Mouse (Mus musculus) left cerebral cortex, postnatal 25 days (tissue): ENCODE results near the gene Rnf19b. TPM values are rescaled to one million over a fixed set of nuclear protein-coding genes. Genes with fewer than 3 reads are reported as not detected.

Experiments
- DNase-seq, 2 experiments: peaks; one replicate each; pipeline ENCODE4 v3.0.0; 2022; ENCODE audit warnings: low spot score in 2 of 2, mixed read lengths in 1 of 2
- intact Hi-C: fragments of 180-260 bp; cut with DNase I; formaldehyde crosslinking; loops from one replicate; pipeline ENCODE4 v1.15.1; 2025
- total RNA-seq, 2 experiments: library from RNA; stranded (reverse); gene quantifications; 2 replicates each; pipeline ENCODE4 v1.2.3; 2021

Rnf19b gene
- total RNA-seq, 2 experiments from 2014 or later, result 58.7 TPM

GRCm38 (mm10) chr4:129134799-129135585, 76.9 kb downstream of the Rnf19b start:
- no peak for DNase-seq
- intact Hi-C loops, result loop anchor here (5.0 to 10.0 kb wide), 3 partner anchors 52 to 320 kb away; partner anchors contain the start of genes S100pbp and Yars

Other genes starting within 250 kb of the Rnf19b start
- 10 to 100 TPM; 17.2 to 20.4 TPM for gene Trim62, start 174.7 kb upstream of the Rnf19b start, total RNA-seq
- gene Azin2, start 95.8 kb upstream of the Rnf19b start, total RNA-seq, result 10 to 100 TPM; 48.8 to 51.4 TPM
- gene Ak2, start 66.3 kb upstream of the Rnf19b start, total RNA-seq, result 10 to 100 TPM; 24.8 to 26.5 TPM
- not detected for gene Tmem54, start 47.3 kb downstream of the Rnf19b start, total RNA-seq
- gene Hpca, start 63.8 kb downstream of the Rnf19b start, total RNA-seq, result 100 to 1,000 TPM; 621 to 724 TPM
- 10 to 100 TPM; 56.2 to 63.4 TPM for gene Fndc5, start 78.7 kb downstream of the Rnf19b start, total RNA-seq
- gene S100pbp, start 131.5 kb downstream of the Rnf19b start, total RNA-seq, result 10 to 100 TPM; 37.8 to 41.2 TPM
- 10 to 100 TPM; 85.3 to 96.2 TPM for gene Yars, start 131.5 kb downstream of the Rnf19b start, total RNA-seq
- gene C77080, start 203.1 kb downstream of the Rnf19b start, total RNA-seq, result 10 to 100 TPM; 19.5 to 28.2 TPM
- gene Sync, start 229.3 kb downstream of the Rnf19b start, total RNA-seq, result 1 to 10 TPM; 1.4 to 1.6 TPM